Mouse (Mus musculus) inflammation-experienced regulatory T-cells, adult 6 months (primary cell): Measurements from ENCODE around the gene Prrg2. TPM values are rescaled to one million over a fixed set of nuclear protein-coding genes. Genes with fewer than 3 reads are reported as not detected.

Source experiments
- ATAC-seq: one replicate; pipeline ENCODE4 v1.8.0; 2017
- polyA plus RNA-seq, 3 experiments: library from polyadenylated mRNA; unstranded; fragments of 100-300 nt; shearing (Covaris generic); gene quantifications; one replicate each; pipeline ENCODE4 v1.2.1; 2017

Gene Prrg2
- polyA plus RNA-seq, 3 experiments from 2014 or later: 2.0 to 2.3 (median 2.1) TPM

GRCm38 (mm10) chr7:45008411-45008810 is 54.1 kb downstream of the Prrg2 start:
- ATAC-seq: no peak

DNA sequence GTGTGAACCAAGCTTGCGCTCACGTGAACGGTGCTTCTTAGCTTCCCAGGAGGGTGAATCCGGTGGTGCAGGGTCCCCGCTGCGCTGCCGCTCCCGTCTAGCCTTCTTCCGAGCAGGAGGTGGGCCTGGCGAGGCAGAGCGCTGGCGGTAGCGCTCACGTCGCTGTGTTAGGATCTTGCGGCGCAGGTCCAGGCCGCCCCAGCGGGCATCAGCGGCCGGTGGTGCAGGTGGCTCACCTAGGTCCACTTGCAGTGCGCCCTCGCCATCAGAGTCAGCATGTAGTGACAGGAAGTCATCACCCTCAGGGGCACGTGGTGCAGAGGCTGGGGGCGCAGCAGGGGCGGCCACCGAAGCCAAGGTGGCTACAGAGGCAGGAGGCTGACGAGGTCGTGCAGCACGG is 54.6 kb downstream of the Prrg2 start:
- ATAC-seq: no peak

DNA sequence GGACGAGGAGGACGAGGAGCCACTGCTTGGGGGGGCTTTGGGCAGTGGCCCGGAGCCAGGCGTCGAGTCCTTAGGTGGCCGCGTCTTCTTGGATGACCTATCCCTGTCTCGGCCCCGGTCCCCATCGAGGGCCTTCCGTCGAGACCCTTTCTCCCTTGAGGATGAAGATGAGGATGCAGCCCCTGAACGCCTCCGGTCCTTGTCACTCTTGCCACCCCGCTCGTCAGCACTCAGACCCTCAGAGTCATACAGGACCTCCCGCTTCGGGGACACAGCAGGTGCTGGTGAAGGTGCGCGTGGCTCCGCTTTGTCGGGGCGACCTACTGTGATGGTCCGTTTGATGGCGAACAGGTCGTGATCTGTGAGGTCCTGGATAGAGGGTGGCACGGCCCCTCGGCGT is 55.3 kb downstream of the Prrg2 start:
- no peak for ATAC-seq

DNA sequence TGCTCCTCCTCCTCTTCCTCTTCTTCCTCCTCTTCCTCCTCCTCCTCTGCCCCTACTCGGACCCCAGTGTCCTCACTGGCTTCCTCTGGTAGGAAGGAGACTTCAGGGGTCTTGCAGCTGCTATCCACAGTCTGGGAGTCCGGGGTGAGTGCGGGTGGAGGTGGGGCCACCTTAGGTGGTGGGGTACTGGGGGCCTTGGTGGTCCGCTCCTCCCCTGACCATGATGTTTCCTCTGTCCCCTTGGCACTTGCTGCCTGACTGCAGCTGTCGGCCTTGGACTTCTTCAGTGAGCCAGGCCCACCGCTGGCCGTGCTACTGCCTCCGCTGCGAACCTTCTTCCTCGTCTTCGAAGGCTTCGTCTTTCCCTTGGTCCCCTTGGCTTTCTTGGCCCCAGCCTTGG is 56.0 kb downstream of the Prrg2 start:
- no peak for ATAC-seq

GRCm38 (mm10) chr7:45005321-45005992 is 57.0 kb downstream of the Prrg2 start:
- no peak for ATAC-seq

DNA sequence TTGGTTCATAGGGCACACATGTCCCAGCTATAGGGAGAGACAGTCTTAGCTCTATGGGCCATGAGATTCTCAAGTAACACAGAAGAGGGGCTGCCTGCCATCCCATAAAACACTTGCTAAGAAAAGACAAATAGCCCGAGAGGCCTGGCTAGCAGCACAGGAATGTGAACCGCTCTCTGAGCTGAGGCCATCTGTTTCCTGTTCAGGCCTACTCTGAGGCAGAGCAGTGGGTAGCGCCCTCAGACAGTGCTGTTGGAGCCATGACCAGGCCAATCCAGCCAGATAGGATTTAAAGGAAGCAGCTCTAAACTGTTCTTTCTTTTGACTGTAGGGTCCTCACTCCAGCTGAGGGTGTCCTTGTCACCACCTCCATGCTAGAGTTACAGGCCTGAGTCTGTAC is 57.9 kb downstream of the Prrg2 start:
- no peak for ATAC-seq

Other genes starting within 250 kb of the Prrg2 start
- gene Nup62, start 246.6 kb downstream of the Prrg2 start, polyA plus RNA-seq: 10 to 100 TPM; 30.8 to 60.2 (median 32.2) TPM
- 1 to 10 TPM; 1.9 to 4.2 (median 2.1) TPM for gene Il4i1, start 246.3 kb downstream of the Prrg2 start, polyA plus RNA-seq
- under 1 TPM in 1 of 3 experiments, not detected in 2; 0.41 TPM for gene Atf5, start 246.0 kb downstream of the Prrg2 start, polyA plus RNA-seq
- 1 to 10 TPM; 1.1 to 4.5 (median 3.7) TPM for gene Akt1s1, start 213.7 kb downstream of the Prrg2 start, polyA plus RNA-seq
- 10 to 100 TPM; 43.9 to 66.0 (median 60.6) TPM for gene Tbc1d17, start 213.6 kb downstream of the Prrg2 start, polyA plus RNA-seq
- gene Pnkp, start 205.5 kb downstream of the Prrg2 start, polyA plus RNA-seq: 10 to 100 TPM; 43.2 to 49.7 (median 46.8) TPM
- 1 to 10 TPM; 1.9 to 5.6 (median 3.2) TPM for gene Ptov1, start 192.9 kb downstream of the Prrg2 start, polyA plus RNA-seq
- 10 to 100 TPM in 2 of 3 experiments, 1 to 10 TPM in 1; 7.1 to 14.1 (median 11.1) TPM for gene Med25, start 170.0 kb downstream of the Prrg2 start, polyA plus RNA-seq
- gene Fuz, start 166.6 kb downstream of the Prrg2 start, polyA plus RNA-seq: 10 to 100 TPM in 2 of 3 experiments, 1 to 10 TPM in 1; 8.0 to 15.3 (median 11.0) TPM
- 10 to 100 TPM in 1 of 3 experiments, 1 to 10 TPM in 2; 6.1 to 12.1 (median 7.1) TPM for gene Ap2a1, start 133.2 kb downstream of the Prrg2 start, polyA plus RNA-seq
- not detected for gene Tsks, start 119.5 kb downstream of the Prrg2 start, polyA plus RNA-seq
- gene Cpt1c, start 87.8 kb downstream of the Prrg2 start, polyA plus RNA-seq: 1 to 10 TPM in 2 of 3 experiments, under 1 TPM in 1; 0.23 to 1.9 (median 1.5) TPM
- gene Prmt1, start 76.1 kb downstream of the Prrg2 start, polyA plus RNA-seq: 10 to 100 TPM; 37.3 to 84.6 (median 70.6) TPM
- 100 to 1,000 TPM in 2 of 3 experiments, 10 to 100 TPM in 1; 83.6 to 119 (median 115) TPM for gene Irf3, start 65.0 kb downstream of the Prrg2 start, polyA plus RNA-seq
- 10 to 100 TPM; 21.0 to 29.3 (median 26.6) TPM for gene Bcl2l12, start 64.0 kb downstream of the Prrg2 start, polyA plus RNA-seq
- 1 to 10 TPM; 7.4 to 8.9 (median 8.7) TPM for gene Scaf1, start 46.3 kb downstream of the Prrg2 start, polyA plus RNA-seq
- gene Rras, start 44.7 kb downstream of the Prrg2 start, polyA plus RNA-seq: 1 to 10 TPM; 3.2 to 6.5 (median 5.1) TPM
- gene Prr12, start 9.8 kb downstream of the Prrg2 start, polyA plus RNA-seq: 10 to 100 TPM in 1 of 3 experiments, 1 to 10 TPM in 2; 5.0 to 12.9 (median 9.8) TPM
- gene Nosip, start 248 bp downstream of the Prrg2 start, polyA plus RNA-seq: 100 to 1,000 TPM; 129 to 164 (median 158) TPM
- gene Rcn3, start 29.5 kb upstream of the Prrg2 start, polyA plus RNA-seq: 1 to 10 TPM; 1.7 to 6.5 (median 5.7) TPM
- gene Fcgrt, start 41.2 kb upstream of the Prrg2 start, polyA plus RNA-seq: 1 to 10 TPM in 2 of 3 experiments, under 1 TPM in 1; 0.81 to 3.0 (median 1.8) TPM
- gene Rps11, start 61.8 kb upstream of the Prrg2 start, polyA plus RNA-seq: 1,000 to 10,000 TPM; 3,557 to 4,924 (median 4,468) TPM
- gene Rpl13a, start 66.1 kb upstream of the Prrg2 start, polyA plus RNA-seq: 1,000 to 10,000 TPM; 6,216 to 8,178 (median 7,568) TPM
- 1 to 10 TPM; 1.4 to 2.4 (median 1.6) TPM for gene Gm45713, start 73.6 kb upstream of the Prrg2 start, polyA plus RNA-seq
- gene Flt3l, start 73.8 kb upstream of the Prrg2 start, polyA plus RNA-seq: 100 to 1,000 TPM in 1 of 3 experiments, 10 to 100 TPM in 2; 70.2 to 108 (median 97.6) TPM
- gene Pih1d1, start 91.6 kb upstream of the Prrg2 start, polyA plus RNA-seq: 10 to 100 TPM; 42.9 to 50.6 (median 50.5) TPM
- 10 to 100 TPM; 15.2 to 32.1 (median 26.6) TPM for gene Aldh16a1, start 91.9 kb upstream of the Prrg2 start, polyA plus RNA-seq
- under 1 TPM in 1 of 3 experiments, not detected in 2; 0.16 TPM for gene Slc17a7, start 101.3 kb upstream of the Prrg2 start, polyA plus RNA-seq
- not detected for gene Gfy, start 116.9 kb upstream of the Prrg2 start, polyA plus RNA-seq
- gene Pth2, start 118.3 kb upstream of the Prrg2 start, polyA plus RNA-seq: not detected
- gene Ccdc155, start 142.2 kb upstream of the Prrg2 start, polyA plus RNA-seq: under 1 TPM in 1 of 3 experiments, not detected in 2; 0.24 TPM
- 10 to 100 TPM; 17.5 to 50.4 (median 28.3) TPM for gene Dkkl1, start 149.5 kb upstream of the Prrg2 start, polyA plus RNA-seq
- 1 to 10 TPM; 2.0 to 4.2 (median 3.2) TPM for gene Tead2, start 153.1 kb upstream of the Prrg2 start, polyA plus RNA-seq
- 100 to 1,000 TPM; 390 to 554 (median 476) TPM for gene Cd37, start 176.4 kb upstream of the Prrg2 start, polyA plus RNA-seq
- gene Slc6a16, start 178.4 kb upstream of the Prrg2 start, polyA plus RNA-seq: not detected
- under 1 TPM in 1 of 3 experiments, not detected in 2; 0.50 TPM for gene Slc6a21, start 214.8 kb upstream of the Prrg2 start, polyA plus RNA-seq